Mouse (Mus musculus) forebrain, embryonic 15.5 days (tissue): Measurements from ENCODE around the gene Map2k7. TPM values are rescaled to one million over a fixed set of nuclear protein-coding genes. Genes with fewer than 3 reads are reported as not detected.

ENCODE experiments used
- ATAC-seq: fragments of 200-750 bp; cut with Nextera tagmentation; replicated peaks from 2 replicates; pipeline ENCODE4 v1.8.0; 2017; ENCODE audit warnings: mild to moderate bottlenecking, moderate TSS enrichment, moderate library complexity
- H3K27ac ChIP-seq: fragments of 300-500 bp; sonication (generic); replicated peaks from 2 replicates; pipeline ENCODE4 v1.5.1; 2015; ENCODE audit warnings: mild to moderate bottlenecking, inconsistent platforms
- H3K27me3 ChIP-seq: fragments of 300-500 bp; sonication (generic); 2 replicates; pipeline ENCODE4 v1.6.1; 2015; ENCODE audit warnings: inconsistent platforms
- H3K36me3 ChIP-seq: fragments of 300-500 bp; sonication (generic); 2 replicates; pipeline ENCODE4 v1.6.1; 2015; ENCODE audit warnings: mild to moderate bottlenecking, inconsistent platforms
- H3K4me1 ChIP-seq: fragments of 300-500 bp; sonication (generic); 2 replicates; pipeline ENCODE4 v1.6.1; 2015; ENCODE audit warnings: inconsistent platforms
- H3K4me2 ChIP-seq: fragments of 300-500 bp; sonication (generic); replicated peaks from 2 replicates; pipeline ENCODE4 v1.6.1; 2015; ENCODE audit warnings: mild to moderate bottlenecking, inconsistent platforms
- H3K4me3 ChIP-seq: fragments of 300-500 bp; sonication (generic); 2 replicates; pipeline ENCODE4 v1.5.1; 2015; ENCODE audit warnings: mild to moderate bottlenecking, inconsistent platforms
- H3K9ac ChIP-seq: fragments of 300-500 bp; sonication (generic); replicated peaks from 2 replicates; pipeline ENCODE4 v1.6.1; 2015; ENCODE audit warnings: mild to moderate bottlenecking, inconsistent platforms
- H3K9me3 ChIP-seq: fragments of 300-500 bp; sonication (generic); 2 replicates; pipeline ENCODE4 v1.6.1; 2016; ENCODE audit warnings: inconsistent platforms
- WGBS: fragments of 180-500 bp; shearing (Covaris S2); methylation state at CpG from one replicate; pipeline ENCODE4 v1.1.7; 2015; ENCODE audit warnings: mixed read lengths; 5-methylcytosine and 5-hydroxymethylcytosine counted together
- polyA plus RNA-seq: library from polyadenylated mRNA; unstranded; fragments of >200 nt; fragmentation: Nextera tagmentation; extraction: Ambion mirVana; gene quantifications from 2 replicates; pipeline ENCODE4 v1.2.1, GENCODE M21; 2015

Gene Map2k7
- polyA plus RNA-seq, 1 experiment from 2014 or later, result 27.5 TPM

GRCm38 (mm10) chr8:4267627-4268026 is 29.1 kb downstream of the Map2k7 start:
- H3K36me3 ChIP-seq, result peaks cover 81% of the 10 kb centered on the region
- WGBS, result 76% methylated on average over 15 of the region's 15 CpGs
- ATAC-seq, result peak; percentile 55; the same call in 1 of the 2 replicates

GRCm38 (mm10) chr8:4269609-4270008 is 31.1 kb downstream of the Map2k7 start:
- Histone ChIP-seq H3K27ac (no peak overlapping the region), H3K9me3 (no peaks in the 10 kb centered on the region), H3K9ac (no peak overlapping the region), H3K4me1 (peaks cover 3% of the 10 kb centered on the region), H3K36me3 (peaks cover 69% of the 10 kb centered on the region), H3K27me3 (no peaks in the 10 kb centered on the region), H3K4me2 (no peak overlapping the region), H3K4me3 (no peak overlapping the region)
- WGBS, result 88% methylated on average over 6 of the region's 6 CpGs
- no peak for ATAC-seq

More at GRCm38 (mm10) chr8:4267627-4268026, 29.1 kb downstream of the Map2k7 start:
- H3K27me3 ChIP-seq, result no peaks in the 10 kb centered on the region
- no peak overlapping the region for H3K4me3 ChIP-seq
- H3K27ac ChIP-seq, result no peak overlapping the region
- H3K4me1 ChIP-seq, result no peaks in the 10 kb centered on the region
- no peak overlapping the region for H3K9ac ChIP-seq
- H3K4me2 ChIP-seq, result no peak overlapping the region
- no peaks in the 10 kb centered on the region for H3K9me3 ChIP-seq

- Histone ChIP-seq H3K4me1 (peaks cover 16% of the 10 kb centered on the region), H3K9me3 (no peaks in the 10 kb centered on the region), H3K4me3 (peak within 1 kb of the TSS; percentile 63), H3K36me3 (peaks cover 13% of the 10 kb centered on the region; the same call in 1 of the 2 replicates), H3K9ac (peak within 1 kb of the TSS; percentile 63), H3K4me2 (peak within 1 kb of the TSS; percentile 74), H3K27me3 (no peaks in the 10 kb centered on the region), H3K27ac (peak within 1 kb of the TSS; percentile 82)
- under 1% methylated on average over 39 of the region's 39 CpGs for WGBS
- peak; percentile 98 for ATAC-seq
These were observed 37.0 kb downstream of the Map2k7 start, which contains the start of gene Timm44 for GRCm38 (mm10) chr8:4275275-4276110. TSS of gene Timm44 (minus strand) at chr8:4275913.

- H3K4me2 ChIP-seq, result peak overlapping the region; percentile 74
- peaks cover 16% of the 10 kb centered on the region for H3K4me1 ChIP-seq
- peak overlapping the region; percentile 82 for H3K27ac ChIP-seq
- H3K4me3 ChIP-seq, result peak overlapping the region; percentile 63
- no peak; the same call in 1 of the 2 replicates for ATAC-seq
- no peaks in the 10 kb centered on the region for H3K27me3 ChIP-seq
- H3K9me3 ChIP-seq, result no peaks in the 10 kb centered on the region
- H3K9ac ChIP-seq, result peak overlapping the region; percentile 63
- H3K36me3 ChIP-seq, result peaks cover 13% of the 10 kb centered on the region; the same call in 1 of the 2 replicates
- WGBS, result 29% methylated on average over 9 of the region's 9 CpGs
These were observed 37.5 kb downstream of the Map2k7 start for GRCm38 (mm10) chr8:4276111-4276465.

- Histone ChIP-seq H3K4me1 (no peaks in the 10 kb centered on the region), H3K27ac (no peak overlapping the region), H3K9ac (no peak overlapping the region), H3K36me3 (peaks cover 89% of the 10 kb centered on the region), H3K4me2 (no peak overlapping the region), H3K9me3 (no peaks in the 10 kb centered on the region), H3K4me3 (no peak overlapping the region), H3K27me3 (no peaks in the 10 kb centered on the region)
- ATAC-seq, result no peak
- WGBS, result 86% methylated on average over 5 of the region's 5 CpGs
These were observed 54.2 kb downstream of the Map2k7 start for GRCm38 (mm10) chr8:4292738-4293137.

Other genes with a start within 250 kb of the Map2k7 start
- gene Cd209f, start 132.9 kb upstream of the Map2k7 start, polyA plus RNA-seq, result 0.22 TPM in 1 of 2 replicates, not detected in the other
- gene Cd209g, start 104.6 kb upstream of the Map2k7 start, polyA plus RNA-seq, result not detected in 2 replicates
- gene Evi5l, start 72.2 kb upstream of the Map2k7 start, polyA plus RNA-seq, result 98.4 and 98.9 TPM in 2 replicates
- 40.5 and 52.5 TPM in 2 replicates for gene Prr36, start 21.3 kb upstream of the Map2k7 start, polyA plus RNA-seq
- gene Lrrc8e, start 11.9 kb upstream of the Map2k7 start, polyA plus RNA-seq, result not detected in 2 replicates
- 0.89 and 1.3 TPM in 2 replicates for gene Gm49320, start 125 bp downstream of the Map2k7 start, polyA plus RNA-seq
- 3.1 and 3.4 TPM in 2 replicates for gene Tgfbr3l, start 9.5 kb downstream of the Map2k7 start, polyA plus RNA-seq
- 73.5 and 74.7 TPM in 2 replicates for gene Snapc2, start 14.3 kb downstream of the Map2k7 start, polyA plus RNA-seq
- gene Ctxn1, start 20.5 kb downstream of the Map2k7 start, polyA plus RNA-seq, result 397 and 404 TPM in 2 replicates
- 42.6 and 43.3 TPM in 2 replicates for gene Timm44, start 37.2 kb downstream of the Map2k7 start, polyA plus RNA-seq
- 21.7 and 22.6 TPM in 2 replicates for gene Ccl25, start 86.5 kb downstream of the Map2k7 start, polyA plus RNA-seq
- 149 and 159 TPM in 2 replicates for gene Elavl1, start 86.7 kb downstream of the Map2k7 start, polyA plus RNA-seq